Mouse (Mus musculus) ES-Bruce4 (cell line): ENCODE results near the gene Khk.

Source experiments
- CTCF ChIP-seq: IDR thresholded peaks from one replicate; pipeline ENCODE4 v1.8.1; 2011; ENCODE audit warnings: low read depth, low read length
- EP300 ChIP-seq: IDR thresholded peaks from 2 replicates; pipeline ENCODE4 v1.6.1; 2011; ENCODE audit warnings: low read depth, low read length; ENCODE audit not compliant: insufficient read depth
- POLR2A ChIP-seq: IDR thresholded peaks from one replicate; pipeline ENCODE4 v1.8.1; 2011; ENCODE audit warnings: low read length; ENCODE audit not compliant: insufficient read depth

DNA sequence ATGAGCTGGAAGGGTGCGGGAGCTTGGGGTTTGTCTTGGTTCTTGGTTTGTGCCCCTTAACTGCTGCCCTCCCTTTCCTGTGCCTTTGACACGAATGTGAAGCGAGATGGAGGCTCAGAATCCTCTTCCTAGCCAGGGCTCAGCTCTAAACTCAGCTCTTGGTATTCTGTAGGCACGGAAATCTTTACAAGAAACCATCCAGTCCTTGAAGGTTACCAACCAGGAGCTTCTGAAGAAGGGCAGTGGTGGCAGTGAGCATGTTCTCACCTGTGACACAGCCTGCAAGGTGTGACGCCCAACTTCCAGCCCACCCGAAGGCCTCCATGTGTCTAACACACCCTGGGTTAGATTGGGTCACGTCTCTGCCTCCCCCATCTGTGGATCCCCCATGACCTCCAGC, 46.9 kb upstream of the Khk start:
- TF ChIP-seq POLR2A: no peak
- no peak for TF ChIP-seq CTCF
- no peak for TF ChIP-seq EP300
